Mouse (Mus musculus) cerebellum, adult 9-10 months (tissue): ENCODE results near the gene Gm5415.
"Not testable (repeated sequence)": the region's sequence is repeated elsewhere in the genome, so short reads cannot be mapped to it uniquely, and the experiment has no call there.

ENCODE experiments used
- DNase-seq: peaks from one replicate; pipeline ENCODE4 v3.0.0; 2022

Gene Gm5415

GRCm38 (mm10) chr1:32547194-32547593 lies at the start of gene Gm5415:
Gene Gm5415 (minus strand): TSS chr1:32547294.
- DNase-seq: not testable (repeated sequence)

DNA sequence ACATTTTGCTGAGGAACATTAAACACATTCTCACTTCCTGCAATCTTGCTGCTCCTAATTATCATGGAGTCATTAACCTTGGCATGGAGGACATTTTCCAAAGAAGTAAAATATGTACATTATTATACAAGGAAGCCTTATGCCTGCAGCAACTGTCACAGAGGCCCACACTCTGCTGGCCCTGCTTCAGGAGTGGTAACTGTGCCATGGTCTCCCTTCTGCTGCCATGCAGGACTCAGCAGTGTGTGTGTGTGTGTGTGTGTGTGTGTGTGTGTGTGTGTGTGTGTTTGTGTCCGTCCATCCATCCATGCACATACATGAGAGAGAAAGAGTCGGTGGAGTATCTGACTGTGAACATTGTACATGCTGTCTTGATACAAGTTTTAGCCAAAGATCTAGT lies 21.8 kb upstream of the Gm5415 start:
- no peak for DNase-seq

DNA sequence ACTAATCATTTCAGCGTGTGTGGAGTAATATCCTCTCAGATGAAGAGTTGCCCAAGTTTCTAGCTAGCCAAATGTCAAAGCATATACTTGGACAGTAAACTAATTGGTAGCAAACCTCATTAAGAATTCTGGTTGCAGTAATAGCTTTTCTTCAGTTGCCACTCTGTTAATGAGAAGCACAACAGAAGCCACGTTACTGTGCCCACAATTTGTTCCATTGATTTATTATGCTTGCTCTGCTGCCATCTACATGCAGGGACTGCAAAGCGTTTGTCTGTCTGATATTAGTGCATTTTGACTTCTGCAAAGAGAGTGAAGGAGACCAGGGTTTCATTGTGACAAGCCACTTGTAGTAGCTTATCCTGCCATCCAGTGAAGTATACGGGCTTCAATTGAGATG lies 6.8 kb upstream of the Gm5415 start:
- peak; percentile 6 for DNase-seq

DNA sequence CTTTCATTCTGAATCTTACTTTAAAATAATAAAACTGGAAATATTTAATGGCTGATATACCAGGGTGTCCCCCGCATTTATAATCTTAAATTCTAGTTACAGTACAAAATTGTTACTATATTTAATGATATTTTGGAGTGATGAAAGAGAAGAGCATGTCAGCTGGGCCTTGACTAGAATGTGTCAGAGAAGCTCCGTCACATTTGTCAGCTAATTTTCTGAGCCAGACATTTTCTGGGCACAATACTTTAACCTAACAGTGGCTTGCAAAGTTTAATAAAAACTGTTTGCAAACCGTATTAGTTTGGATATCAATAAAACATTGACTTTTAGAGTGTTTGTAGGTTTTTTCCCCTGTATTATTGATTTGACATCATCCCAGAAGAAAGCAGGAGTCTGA lies 6.4 kb upstream of the Gm5415 start:
- DNase-seq: no peak

DNA sequence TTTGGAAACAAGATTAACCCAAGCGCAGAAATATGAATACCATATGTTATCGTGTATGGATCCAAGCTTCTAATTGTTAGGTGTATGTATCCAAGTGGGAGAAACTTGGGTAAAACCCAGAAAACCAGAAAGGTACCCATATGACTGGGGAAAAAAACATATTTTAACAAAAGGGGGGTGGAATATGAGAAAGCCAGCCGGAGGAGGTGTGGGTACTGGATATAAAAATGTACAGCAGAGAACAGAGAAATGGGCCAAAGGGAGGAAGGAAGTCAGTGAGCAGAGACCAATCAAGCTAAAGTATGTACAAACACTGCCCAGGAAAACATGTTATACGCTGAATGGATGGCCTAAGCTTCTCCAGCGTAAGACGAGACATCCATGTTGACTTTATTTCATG lies 43.7 kb downstream of the Gm5415 start:
- no peak for DNase-seq
